Comparison of ENCODE assay signal across 22 mouse cellular contexts in the genomic region with DNA sequence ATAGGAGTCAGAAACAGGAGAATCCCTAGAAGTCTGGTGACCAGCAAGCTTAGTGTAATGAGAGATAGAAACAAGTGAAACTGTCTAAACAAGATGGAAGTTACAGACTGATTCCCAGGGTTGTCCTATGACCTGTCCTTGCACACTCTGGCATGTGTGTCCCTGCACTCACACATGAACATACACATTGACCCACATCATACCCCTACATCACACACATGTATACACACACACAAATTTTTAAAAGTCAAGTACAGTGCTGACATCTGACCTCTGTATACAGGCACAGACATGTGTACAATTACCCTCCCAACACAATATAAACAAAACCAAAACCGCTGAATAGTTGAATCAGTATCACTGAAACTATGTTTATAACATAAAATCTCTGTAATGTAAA. TPM values are rescaled to one million over a fixed set of nuclear protein-coding genes. Genes with fewer than 3 reads are reported as not detected.
DNase-seq lines count a peak whose midpoint lies in the region; ATAC-seq and TF ChIP-seq lines count a peak whose summit lies in the region.
"Had no signal": no experiment of that assay in that cellular context is flagged by ENCODE, and none has a peak within 500 bp of the region (broad histone marks: within the 10 kb centered on the region; RNA-seq: fewer than 3 reads in every experiment).

No protein-coding gene starts in this region.

- H3K27me3 ChIP-seq in embryonic facial prominence, embryonic 12.5 days, result no peaks in the 10 kb centered on the region
- H3K27me3 ChIP-seq in embryonic facial prominence, embryonic 10.5 days (replicated peaks; ENCODE audit: low read depth, poor library complexity, severe bottlenecking), result no peaks in the 10 kb centered on the region
- no peaks in the 10 kb centered on the region for H3K27me3 ChIP-seq in lung, embryonic 15.5 days
- H3K27me3 ChIP-seq in lung, postnatal 0 days (replicated peaks; ENCODE audit: insufficient read depth, low read length), result no peaks in the 10 kb centered on the region
- no peaks in the 10 kb centered on the region for H3K27me3 ChIP-seq in midbrain, embryonic 12.5 days
- no peaks in the 10 kb centered on the region for H3K27me3 ChIP-seq in midbrain, embryonic 14.5 days (ENCODE audit: control insufficient read depth, insufficient read depth, low read length)
- H3K27me3 ChIP-seq: embryonic facial prominence, embryonic 13.5 days; embryonic facial prominence, embryonic 15.5 days; forebrain, embryonic 13.5 days; forebrain, embryonic 15.5 days had no signal

- 77% methylated on average over 1 of the region's 1 CpGs for WGBS in embryonic facial prominence, embryonic 12.5 days
- 90% methylated on average over 1 of the region's 1 CpGs for WGBS in embryonic facial prominence, embryonic 10.5 days
- 46% methylated on average over 1 of the region's 1 CpGs for WGBS in lung, embryonic 15.5 days
- 40% methylated on average over 1 of the region's 1 CpGs for WGBS in lung, postnatal 0 days
- 97% methylated on average over 1 of the region's 1 CpGs for WGBS in midbrain, embryonic 12.5 days
- 97% methylated on average over 1 of the region's 1 CpGs for WGBS in midbrain, embryonic 14.5 days

- no peak overlapping the region for H3K4me2 ChIP-seq in embryonic facial prominence, embryonic 12.5 days (replicated peaks)
- H3K4me2 ChIP-seq in lung, embryonic 15.5 days, result no peak overlapping the region
- H3K4me2 ChIP-seq in lung, postnatal 0 days (replicated peaks; ENCODE audit: low read depth, low read length), result no peak overlapping the region
- no peak overlapping the region for H3K4me2 ChIP-seq in midbrain, embryonic 12.5 days (replicated peaks)
- no peak overlapping the region for H3K4me2 ChIP-seq in midbrain, embryonic 14.5 days (ENCODE audit: low read length)
- H3K4me2 ChIP-seq: embryonic facial prominence, embryonic 13.5 days; embryonic facial prominence, embryonic 15.5 days; forebrain, embryonic 13.5 days; forebrain, embryonic 15.5 days had no signal

- H3K9me3 ChIP-seq in embryonic facial prominence, embryonic 12.5 days, result no peaks in the 10 kb centered on the region
- 0 out of 2 replicates have a peak, but pooled peaks cover 6% of the 10 kb centered on the region for H3K9me3 ChIP-seq in embryonic facial prominence, embryonic 10.5 days
- no peaks in the 10 kb centered on the region for H3K9me3 ChIP-seq in lung, embryonic 15.5 days
- no peaks in the 10 kb centered on the region for H3K9me3 ChIP-seq in lung, postnatal 0 days (ENCODE audit: low read length)
- H3K9me3 ChIP-seq in midbrain, embryonic 12.5 days, result no peaks in the 10 kb centered on the region
- no peaks in the 10 kb centered on the region for H3K9me3 ChIP-seq in midbrain, embryonic 14.5 days (ENCODE audit: control insufficient read depth, low read length)
- H3K9me3 ChIP-seq: embryonic facial prominence, embryonic 13.5 days; embryonic facial prominence, embryonic 15.5 days; forebrain, embryonic 13.5 days; forebrain, embryonic 15.5 days had no signal

- 0 out of 2 replicates have a peak, but pooled peaks have one; percentile 47 for ATAC-seq in embryonic facial prominence, embryonic 12.5 days (ENCODE audit: insufficient number of reproducible peaks, insufficient read depth, low FRiP score, low TSS enrichment)
- peak; percentile 63; the same call in 1 of the 2 replicates for ATAC-seq in lung, embryonic 15.5 days (ENCODE audit: borderline replicate concordance, extremely low read depth, low FRiP score, low TSS enrichment)
- no peak for ATAC-seq in lung, postnatal 0 days
- ATAC-seq in midbrain, embryonic 12.5 days (ENCODE audit: low FRiP score, low read depth), result peak; percentile 14; the same call in 1 of the 2 replicates
- no peak for ATAC-seq in midbrain, embryonic 14.5 days (ENCODE audit: low FRiP score, low TSS enrichment)
- ATAC-seq: forebrain, embryonic 13.5 days; forebrain, embryonic 15.5 days; forebrain, postnatal 0 days had no signal

- no peak for DNase-seq in embryonic facial prominence, embryonic 10.5 days (ENCODE audit: low spot score)
- DNase-seq in lung, postnatal 0 days (ENCODE audit: low spot score), result no peak
- no peak for DNase-seq in midbrain, embryonic 14.5 days
- DNase-seq in 3T3-L1 (ENCODE audit: low read depth, low spot score), result peak; percentile 14
- no peak for DNase-seq in thymus, postnatal 0 days (ENCODE audit: low spot score)
- DNase-seq: adrenal gland, postnatal 10 days; adrenal gland, postnatal 25 days; cerebellum, adult 11 months; cerebellum, adult 18-20 months; cerebellum, adult 8-10 months; cerebellum, adult 9-11 months; cerebellum, postnatal 14 days; cerebellum, postnatal 36 days; embryo, embryonic 11 days; forebrain, postnatal 0 days had no signal

- no peak overlapping the region for H3K9ac ChIP-seq in embryonic facial prominence, embryonic 12.5 days
- H3K9ac ChIP-seq in lung, embryonic 15.5 days, result no peak overlapping the region
- no peak overlapping the region for H3K9ac ChIP-seq in lung, postnatal 0 days (replicated peaks; ENCODE audit: low read depth)
- no peak overlapping the region for H3K9ac ChIP-seq in midbrain, embryonic 12.5 days (replicated peaks)
- no peak overlapping the region for H3K9ac ChIP-seq in midbrain, embryonic 14.5 days (replicated peaks; ENCODE audit: low read length)
- H3K9ac ChIP-seq: embryonic facial prominence, embryonic 13.5 days; embryonic facial prominence, embryonic 15.5 days; forebrain, embryonic 13.5 days; forebrain, embryonic 15.5 days; forebrain, postnatal 0 days had no signal

- peaks cover 6% of the 10 kb centered on the region; the same call in 1 of the 2 replicates for H3K4me1 ChIP-seq in embryonic facial prominence, embryonic 12.5 days
- peaks cover 7% of the 10 kb centered on the region for H3K4me1 ChIP-seq in embryonic facial prominence, embryonic 10.5 days
- peaks cover 28% of the 10 kb centered on the region for H3K4me1 ChIP-seq in lung, embryonic 15.5 days
- peaks cover under 1% of the 10 kb centered on the region; the same call in 1 of the 2 replicates for H3K4me1 ChIP-seq in lung, postnatal 0 days (ENCODE audit: insufficient read depth, low read depth, low read length)
- peaks cover 8% of the 10 kb centered on the region; the same call in 1 of the 2 replicates for H3K4me1 ChIP-seq in midbrain, embryonic 12.5 days
- H3K4me1 ChIP-seq in midbrain, embryonic 14.5 days (ENCODE audit: control insufficient read depth, insufficient read depth, low read length), result no peaks in the 10 kb centered on the region

- H3K27ac ChIP-seq in embryonic facial prominence, embryonic 12.5 days, result no peak overlapping the region
- H3K27ac ChIP-seq in embryonic facial prominence, embryonic 10.5 days (replicated peaks), result no peak overlapping the region
- H3K27ac ChIP-seq in lung, embryonic 15.5 days, result no peak overlapping the region
- no peak overlapping the region for H3K27ac ChIP-seq in lung, postnatal 0 days (ENCODE audit: low read length)
- H3K27ac ChIP-seq in midbrain, embryonic 12.5 days (replicated peaks), result no peak overlapping the region
- H3K27ac ChIP-seq in midbrain, embryonic 14.5 days (replicated peaks; ENCODE audit: low read depth, low read length), result no peak overlapping the region
- H3K27ac ChIP-seq: embryonic facial prominence, embryonic 13.5 days; forebrain, embryonic 13.5 days; forebrain, embryonic 15.5 days had no signal

- no peak overlapping the region for H3K4me3 ChIP-seq in embryonic facial prominence, embryonic 12.5 days
- H3K4me3 ChIP-seq in embryonic facial prominence, embryonic 10.5 days, result no peak overlapping the region
- H3K4me3 ChIP-seq in lung, embryonic 15.5 days, result no peak overlapping the region
- H3K4me3 ChIP-seq in lung, postnatal 0 days (ENCODE audit: low read depth, low read length), result no peak overlapping the region
- H3K4me3 ChIP-seq in midbrain, embryonic 12.5 days, result no peak overlapping the region
- H3K4me3 ChIP-seq in midbrain, embryonic 14.5 days (replicated peaks; ENCODE audit: low read depth, low read length), result no peak overlapping the region
- H3K4me3 ChIP-seq: embryonic facial prominence, embryonic 13.5 days; embryonic facial prominence, embryonic 15.5 days; forebrain, embryonic 13.5 days; forebrain, embryonic 15.5 days had no signal

- TF ChIP-seq CTCF in lung, postnatal 0 days (IDR thresholded peaks at IDR 0.05), result no peak

- 0 out of 2 replicates have a peak, but pooled peaks cover 3% of the 10 kb centered on the region for H3K36me3 ChIP-seq in embryonic facial prominence, embryonic 12.5 days
- H3K36me3 ChIP-seq in embryonic facial prominence, embryonic 10.5 days (replicated peaks), result peaks cover 46% of the 10 kb centered on the region
- 0 out of 2 replicates have a peak, but pooled peaks cover 4% of the 10 kb centered on the region for H3K36me3 ChIP-seq in lung, embryonic 15.5 days
- no peaks in the 10 kb centered on the region for H3K36me3 ChIP-seq in lung, postnatal 0 days (ENCODE audit: insufficient read depth, low read length)
- H3K36me3 ChIP-seq in midbrain, embryonic 12.5 days, result 0 out of 2 replicates have a peak, but pooled peaks cover 10% of the 10 kb centered on the region
- H3K36me3 ChIP-seq in midbrain, embryonic 14.5 days (ENCODE audit: control insufficient read depth, insufficient read depth, low read length), result no peaks in the 10 kb centered on the region
- H3K36me3 ChIP-seq: forebrain, embryonic 15.5 days had no signal

- TF ChIP-seq EP300 in lung, postnatal 0 days (IDR thresholded peaks at IDR 0.05), result no peak

RNA-seq across cellular contexts. Expression of a gene that starts 8.7 kb away (rescaled TPM):
- polyA plus RNA-seq in embryonic facial prominence, embryonic 12.5 days (2016; fragmentation: Nextera tagmentation; extraction: Ambion mirVana), result 60.6 and 64.4 TPM in 2 replicates
- 47.2 and 51.0 TPM in 2 replicates for polyA plus RNA-seq in embryonic facial prominence, embryonic 10.5 days (2016; fragmentation: Nextera tagmentation; extraction: Ambion mirVana)
- 50.1 and 53.3 TPM in 2 replicates for polyA plus RNA-seq in lung, embryonic 15.5 days (2015; fragmentation: Nextera tagmentation; extraction: Ambion mirVana)
- polyA plus RNA-seq in lung, postnatal 0 days (2015; fragmentation: Nextera tagmentation; extraction: Ambion mirVana), result 31.0 and 34.9 TPM in 2 replicates
- 52.3 and 54.0 TPM in 2 replicates for polyA plus RNA-seq in midbrain, embryonic 12.5 days (2016; fragmentation: Nextera tagmentation; extraction: Ambion mirVana)
- polyA plus RNA-seq in midbrain, embryonic 14.5 days (2014; fragmentation: Nextera tagmentation; extraction: Ambion mirVana), result 15.2 and 20.6 TPM in 2 replicates
- polyA plus RNA-seq in thymus, postnatal 0 days (2015; fragmentation: Nextera tagmentation; extraction: Ambion mirVana), result 16.6 and 16.9 TPM in 2 replicates

Comparison
In these comparisons a context has a peak if more than half of its experiments do, and no peak if none do; other contexts are left out.
1. ATAC-seq: peak in embryonic facial prominence, embryonic 12.5 days (single experiment), lung, embryonic 15.5 days (single experiment) and midbrain, embryonic 12.5 days (single experiment); none in lung, postnatal 0 days (single experiment) and midbrain, embryonic 14.5 days (single experiment).